Mouse (Mus musculus): ENCODE results near the gene Sf3a3.
"Not testable (repeated sequence)": the region's sequence is repeated elsewhere in the genome, so short reads cannot be mapped to it uniquely, and the experiment has no call there.

The Sf3a3 gene

DNA sequence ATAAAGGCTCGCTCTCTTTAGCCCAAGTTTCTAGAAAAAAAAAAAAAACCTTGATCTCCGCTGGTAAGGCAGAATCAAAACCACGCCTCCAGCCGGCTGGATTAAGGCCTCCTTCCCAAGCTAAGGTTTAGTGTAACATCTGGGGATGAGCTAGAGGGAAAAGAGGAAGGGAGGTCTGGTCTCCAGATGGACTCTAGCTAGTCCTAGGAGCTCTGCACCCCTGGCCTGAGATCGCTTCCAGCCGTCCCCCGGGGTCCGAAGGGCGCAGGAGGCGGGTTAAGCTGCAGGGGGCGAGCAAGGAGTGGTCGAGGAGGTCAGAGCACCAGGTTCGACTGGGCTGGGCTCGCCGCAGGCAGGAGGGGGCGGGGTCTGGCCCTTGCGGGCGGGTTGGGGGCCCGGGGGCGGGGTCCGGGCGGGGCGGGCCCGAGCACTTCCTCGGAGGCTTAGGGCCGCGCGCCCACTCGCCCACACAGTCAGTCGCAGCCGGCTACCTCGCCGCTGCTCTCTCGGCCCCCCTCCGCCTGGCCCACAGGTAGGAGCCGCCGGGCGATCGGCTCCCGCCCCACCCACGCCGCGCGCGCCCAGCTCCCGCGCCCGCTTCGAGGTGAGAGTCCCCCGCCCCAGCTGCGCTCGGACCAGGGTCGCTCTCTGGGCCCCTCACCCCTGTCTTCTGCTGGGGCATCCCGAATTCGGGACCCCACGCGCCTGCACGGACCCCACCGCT lies 14.2 kb upstream of the Sf3a3 start, which contains the start of gene Fhl3:
Gene Fhl3 (plus strand): TSS at position 454 of the 724 bp plus-strand sequence.
- DNase-seq (ENCODE audit: low read depth, low spot score): peak; percentile 97

DNA sequence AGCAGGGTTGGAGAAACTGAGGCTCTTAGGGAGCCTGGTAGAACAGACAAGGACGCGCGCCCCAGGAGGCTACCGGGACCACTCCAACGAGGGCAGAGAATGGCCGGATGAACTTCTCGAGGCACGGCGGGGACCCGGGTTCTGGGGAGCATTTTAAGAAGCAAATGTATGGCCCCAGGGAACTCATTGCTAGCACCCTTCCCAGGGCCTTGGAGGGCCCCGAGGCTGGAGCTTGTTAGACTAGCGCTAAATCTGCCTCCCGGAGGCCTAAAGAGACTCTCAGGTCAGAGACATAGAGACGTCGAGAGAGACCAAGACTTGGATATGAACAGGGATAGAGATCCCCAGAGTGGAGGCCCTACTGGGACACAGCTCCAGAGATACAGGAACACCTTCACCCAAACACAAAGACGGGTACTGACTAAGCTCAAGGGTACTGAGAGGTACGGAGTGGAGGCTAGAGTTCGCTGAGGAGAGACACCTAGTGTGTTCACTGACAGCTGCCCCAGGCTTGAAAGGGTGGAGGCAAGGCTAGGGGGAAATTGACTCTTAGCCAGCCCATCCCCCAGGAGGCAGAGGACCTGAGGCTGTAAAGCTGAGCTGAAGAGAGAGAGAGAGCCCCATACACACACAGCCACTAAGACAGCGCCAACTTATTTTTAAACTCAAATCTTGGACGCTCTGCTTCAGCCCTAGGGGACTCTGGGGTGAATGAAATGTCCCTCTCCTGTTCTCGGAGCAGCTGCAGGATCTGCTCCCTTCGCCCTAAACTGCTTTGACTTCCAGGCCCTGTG lies 13.3 kb upstream of the Sf3a3 start:
- DNase-seq (ENCODE audit: low read depth, low spot score): peak; percentile 62

- no peak for DNase-seq (ENCODE audit: low read depth, low spot score)
These were observed 12.7 kb upstream of the Sf3a3 start for GRCm38 (mm10) chr4:124701916-124702315.

- peak; percentile 74 for DNase-seq (ENCODE audit: low read depth, low spot score)
These were observed 11.2 kb upstream of the Sf3a3 start for GRCm38 (mm10) chr4:124703406-124703805.

GRCm38 (mm10) chr4:124703881-124704796 lies 10.4 kb upstream of the Sf3a3 start:
- peak; percentile 65 for DNase-seq (ENCODE audit: low read depth, low spot score)

- peak; percentile 75 for DNase-seq (ENCODE audit: low read depth, low spot score)
These were observed 9.6 kb upstream of the Sf3a3 start for GRCm38 (mm10) chr4:124704797-124705474.

- no peak for DNase-seq (ENCODE audit: low read depth, low spot score)
These were observed 8.8 kb upstream of the Sf3a3 start for GRCm38 (mm10) chr4:124705661-124706269.

DNA sequence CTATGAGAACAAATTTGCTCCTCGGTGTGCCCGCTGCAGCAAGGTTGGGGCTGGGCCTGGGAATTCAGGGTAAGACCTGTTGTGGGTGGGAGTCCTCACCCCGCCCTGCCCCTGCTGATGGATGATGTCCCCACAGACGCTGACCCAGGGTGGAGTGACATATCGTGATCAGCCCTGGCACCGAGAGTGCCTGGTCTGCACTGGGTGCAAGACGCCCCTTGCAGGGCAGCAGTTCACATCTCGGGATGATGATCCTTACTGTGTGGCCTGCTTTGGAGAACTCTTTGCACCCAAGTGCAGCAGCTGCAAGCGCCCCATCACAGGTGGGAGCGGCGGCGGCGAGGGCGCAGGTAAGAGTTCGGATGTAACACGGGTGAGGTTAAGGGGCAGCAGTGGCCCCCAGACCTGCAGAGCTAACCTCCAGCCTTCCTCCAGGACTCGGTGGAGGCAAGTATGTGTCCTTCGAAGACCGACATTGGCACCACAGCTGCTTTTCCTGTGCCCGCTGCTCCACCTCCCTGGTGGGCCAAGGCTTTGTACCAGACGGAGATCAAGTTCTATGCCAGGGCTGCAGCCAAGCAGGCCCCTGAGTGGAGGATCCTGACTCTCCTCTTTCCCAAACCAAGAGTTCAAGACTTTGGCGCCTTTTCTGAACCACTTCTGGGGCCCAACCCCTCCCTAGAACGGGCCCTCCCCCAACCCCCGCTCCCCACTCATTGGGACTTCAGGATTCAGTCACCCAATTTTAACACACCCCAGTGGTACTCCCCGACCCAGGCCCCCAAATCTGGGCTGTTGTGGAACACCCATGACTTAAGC lies 7.0 kb upstream of the Sf3a3 start:
- DNase-seq (ENCODE audit: low read depth, low spot score): not testable (repeated sequence)

- not testable (repeated sequence) for DNase-seq (ENCODE audit: low read depth, low spot score)
These were observed 6.4 kb upstream of the Sf3a3 start for GRCm38 (mm10) chr4:124708200-124708517.

DNA sequence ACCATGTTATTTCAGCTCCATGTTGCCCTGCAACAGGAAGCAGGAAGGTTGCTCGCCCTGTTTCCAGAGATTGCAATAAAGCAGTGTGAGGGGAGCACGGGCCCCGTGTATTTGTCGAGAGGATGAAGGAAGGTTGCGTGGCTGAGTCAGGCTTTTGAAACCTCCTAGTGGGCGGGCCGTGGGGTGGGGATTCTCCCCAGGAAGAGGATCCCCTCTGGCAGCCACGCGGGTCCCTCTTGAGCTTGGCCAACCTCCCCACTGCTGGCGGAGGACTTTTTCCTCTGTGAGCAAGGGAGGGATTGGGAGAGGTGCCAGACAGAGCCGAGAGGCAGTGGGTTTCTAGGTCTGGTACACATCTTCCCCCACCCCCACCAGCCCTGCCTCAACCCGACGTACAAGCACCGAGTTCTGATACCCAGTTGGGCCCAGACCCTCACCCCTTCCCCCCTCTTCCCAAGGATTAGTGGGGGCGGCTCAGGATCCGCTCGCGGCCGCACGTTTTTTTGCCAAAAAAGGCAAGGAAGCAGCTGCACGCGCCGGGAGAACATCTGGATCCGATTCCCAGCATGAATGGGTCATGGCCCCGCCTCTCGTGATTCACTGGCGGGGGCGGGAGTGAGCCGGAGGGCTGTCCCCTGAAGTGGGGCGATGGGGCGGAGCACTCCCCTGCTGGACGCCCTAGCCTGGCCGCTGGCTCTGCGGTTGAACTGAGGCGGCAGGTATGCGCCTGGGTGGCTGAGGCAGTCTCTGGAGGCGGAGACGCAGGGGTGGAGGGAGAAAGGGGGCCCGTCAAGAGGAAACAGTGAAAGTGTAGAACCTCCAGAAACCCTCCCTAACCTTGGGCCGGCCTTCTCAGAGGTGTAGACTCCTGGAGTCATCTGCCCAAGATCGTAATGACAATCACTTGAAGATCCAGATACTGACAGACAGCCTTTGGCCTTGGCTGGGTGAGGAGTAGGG lies 5.8 kb upstream of the Sf3a3 start:
- peak; percentile 97 for DNase-seq (ENCODE audit: low read depth, low spot score)

DNA sequence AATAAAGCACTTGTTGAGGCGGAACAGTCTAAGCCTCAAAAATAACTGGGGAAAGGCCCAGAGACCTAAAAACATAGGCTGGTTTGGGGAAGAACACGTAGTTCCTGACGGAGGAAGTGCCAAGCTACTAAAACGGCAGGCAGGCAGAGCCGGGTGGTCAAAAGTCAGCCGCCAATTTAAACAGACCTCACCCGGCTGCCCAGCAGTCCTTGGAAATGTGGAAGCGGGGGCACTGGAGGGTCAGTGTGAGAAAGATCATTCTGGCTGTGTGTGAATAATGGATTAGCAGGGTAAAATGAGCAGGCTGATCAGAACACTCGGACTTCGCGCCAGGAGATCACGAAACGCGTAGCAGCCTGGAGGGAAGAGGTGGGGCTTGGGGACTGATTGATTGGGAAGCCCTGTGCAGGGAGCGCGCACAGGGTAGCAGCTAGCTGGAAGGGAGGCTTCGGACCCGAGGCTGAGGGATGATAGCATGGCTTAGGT lies 4.6 kb upstream of the Sf3a3 start:
- DNase-seq (ENCODE audit: low read depth, low spot score): no peak

- DNase-seq (ENCODE audit: low read depth, low spot score): peak; percentile 76
These were observed 3.7 kb upstream of the Sf3a3 start for GRCm38 (mm10) chr4:124710776-124711291.

DNA sequence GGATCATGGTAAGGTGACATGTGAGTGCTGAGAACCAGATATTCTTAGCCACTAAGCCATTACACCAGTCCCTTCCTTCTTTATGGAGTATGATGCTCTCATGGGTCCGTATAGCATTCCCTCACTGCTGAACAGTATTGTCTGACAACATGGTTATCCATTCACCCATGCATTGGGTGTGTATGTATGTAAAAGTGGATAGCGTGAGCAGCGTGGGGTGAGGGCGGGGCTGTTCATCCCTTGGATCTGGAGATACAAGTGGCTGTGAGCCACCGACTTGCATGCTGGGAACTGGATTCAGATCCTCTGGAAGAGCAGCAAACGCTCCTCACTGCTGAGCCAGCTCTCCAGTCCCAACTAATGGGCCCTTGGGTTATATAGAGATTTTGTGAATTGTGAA lies 2.0 kb upstream of the Sf3a3 start:
- no peak for DNase-seq (ENCODE audit: low read depth, low spot score)

DNA sequence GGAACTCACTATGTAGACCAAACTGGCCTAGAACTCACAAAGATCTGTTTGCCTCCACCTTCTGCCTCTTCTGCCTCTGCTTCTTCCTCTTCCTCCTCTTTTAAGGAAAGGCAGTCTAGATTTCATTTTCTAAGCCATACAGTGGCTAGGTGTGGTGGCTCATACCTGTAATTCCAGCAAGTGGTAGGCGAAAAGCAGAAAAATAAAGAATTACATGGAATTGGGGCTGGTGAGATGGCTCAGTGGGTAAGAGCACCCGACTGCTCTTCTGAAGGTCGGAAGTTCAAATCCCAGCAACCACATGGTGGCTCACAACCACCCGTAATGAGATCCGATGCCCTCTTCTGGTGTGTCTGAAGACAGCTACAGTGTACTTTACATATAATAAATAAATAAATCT lies 726 bp upstream of the Sf3a3 start:
- not testable (repeated sequence) for DNase-seq (ENCODE audit: low read depth, low spot score)

- DNase-seq (ENCODE audit: low read depth, low spot score): no peak
These were observed 4.5 kb downstream of the Sf3a3 start for GRCm38 (mm10) chr4:124719101-124719500.

DNA sequence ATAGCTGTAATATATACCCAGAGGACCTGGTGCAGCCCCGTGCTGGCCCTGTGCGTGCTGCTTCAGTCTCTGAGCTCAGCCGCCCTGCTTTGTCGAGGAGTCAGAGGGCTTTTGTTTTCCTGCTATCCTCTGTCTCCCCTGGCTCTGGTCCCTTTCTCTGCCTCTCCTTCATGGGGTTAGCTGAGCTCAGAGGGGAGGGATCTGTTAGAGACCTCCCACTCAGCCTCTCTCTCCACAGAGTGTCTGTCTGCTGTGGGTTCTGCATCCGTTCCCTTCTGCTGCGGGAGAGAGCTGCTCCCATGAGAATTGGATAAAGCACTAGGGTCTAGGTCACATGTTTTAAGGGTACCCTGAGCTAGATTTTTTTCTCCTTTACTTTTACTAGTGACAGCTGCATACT lies 11.5 kb downstream of the Sf3a3 start:
- no peak for DNase-seq (ENCODE audit: low read depth, low spot score)

GRCm38 (mm10) chr4:124736952-124737351 lies 22.4 kb downstream of the Sf3a3 start:
- DNase-seq (ENCODE audit: low read depth, low spot score): no peak

DNA sequence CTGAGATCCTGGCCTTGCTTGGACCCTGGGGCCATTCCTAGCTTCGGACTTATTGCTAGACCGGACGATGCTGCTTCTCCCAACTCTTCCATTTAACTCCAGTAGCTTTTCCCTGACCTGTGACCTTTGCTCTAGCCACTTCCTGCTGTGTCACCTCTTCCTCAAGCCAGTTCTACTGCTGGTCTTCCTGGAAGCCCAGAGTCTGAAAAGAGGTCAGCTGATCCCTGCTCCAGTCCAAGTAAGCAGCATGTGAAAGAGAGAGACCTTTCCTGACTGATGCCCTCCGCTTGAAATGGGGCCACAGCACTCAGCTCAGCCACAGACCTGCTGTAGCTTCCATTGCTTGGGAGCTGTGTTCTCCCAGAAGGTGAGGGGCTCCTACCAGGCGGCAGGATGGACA lies 22.9 kb downstream of the Sf3a3 start:
- DNase-seq (ENCODE audit: low read depth, low spot score): peak; percentile 23

DNA sequence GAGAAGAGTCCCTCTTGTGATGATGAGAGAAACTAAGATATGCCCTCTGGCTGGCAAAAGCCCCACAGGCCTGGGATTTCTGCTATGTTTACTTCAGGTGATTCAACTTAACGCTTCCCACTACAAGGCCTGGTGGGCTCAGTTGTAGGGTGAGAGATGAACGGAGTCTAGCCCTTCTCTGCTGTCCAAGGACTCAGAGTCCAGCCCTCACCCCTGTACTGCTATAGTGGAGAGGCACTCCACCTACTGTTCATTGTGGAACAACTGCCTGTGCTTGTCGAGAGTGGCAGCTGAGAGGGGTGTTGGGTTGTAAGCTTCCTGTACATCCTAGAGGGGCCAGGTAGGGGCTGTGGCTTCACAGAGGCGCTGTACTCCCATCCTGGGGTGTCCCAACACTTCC lies 23.4 kb downstream of the Sf3a3 start:
- DNase-seq (ENCODE audit: low read depth, low spot score): no peak

Measured in 3T3-L1 (cell line).